Mouse (Mus musculus): ENCODE data around the gene Git2. TPM values are rescaled to one million over a fixed set of nuclear protein-coding genes. Genes with fewer than 3 reads are reported as not detected.

Git2 gene
- total RNA-seq (2012; rRNA removed) (24.0 and 29.1 TPM in 2 replicates), polyA plus RNA-seq (2012; ENCODE audit: insufficient read depth in 1 of 2, insufficient read length in 2 of 2, low read depth in 1 of 2, low replicate concordance in 2 of 2, missing spikeins in 1 of 2) (10 to 100 TPM; 64.9 to 71.7 TPM)

DNA sequence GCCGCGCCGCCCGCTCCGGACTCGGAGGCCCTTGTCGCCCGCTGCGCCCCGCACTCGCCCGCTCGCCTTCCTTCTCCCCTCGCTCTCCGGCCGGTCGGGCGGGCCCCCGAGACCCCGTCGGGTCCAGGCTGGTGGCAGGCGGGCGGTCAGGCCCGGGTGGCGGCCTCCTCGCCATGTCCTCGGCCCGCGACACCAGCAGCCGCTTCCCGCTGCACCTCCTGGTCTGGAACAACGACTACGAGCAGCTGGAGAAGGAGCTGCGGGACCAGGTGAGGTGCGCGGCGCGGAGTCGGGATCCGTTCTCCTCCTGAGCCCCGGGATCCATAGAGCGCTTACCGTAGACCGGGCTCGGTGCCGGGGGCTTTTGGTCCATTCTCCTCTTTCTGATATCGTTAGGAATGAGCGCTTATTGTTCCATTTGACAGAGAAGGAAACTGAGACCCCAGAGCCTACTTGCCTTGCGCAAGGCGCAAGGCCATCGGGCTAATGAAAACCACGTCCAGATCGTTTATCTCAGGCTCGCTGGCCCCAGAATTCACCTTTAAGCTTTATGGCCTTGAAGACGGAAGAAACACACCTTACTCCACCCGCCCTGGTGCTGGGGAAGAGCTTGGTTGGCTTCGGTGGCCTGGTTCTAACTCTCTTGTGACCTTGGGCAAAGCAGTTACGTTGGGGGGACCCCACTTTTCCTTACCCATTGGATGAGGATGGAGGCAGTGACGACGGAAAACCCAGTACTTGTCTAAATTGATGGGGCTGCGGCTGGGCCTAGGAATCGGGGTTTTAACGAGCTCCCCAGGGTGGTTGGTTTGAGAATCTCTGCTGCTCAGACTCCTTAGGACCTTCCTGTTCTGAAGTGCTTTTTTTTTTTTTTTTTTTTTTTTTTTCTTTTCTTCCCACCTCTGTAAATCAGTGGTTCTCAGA lies at the start of gene Git2:
Gene Git2 (minus strand): TSS at position 462 of the 924 bp plus-strand sequence.
- TF ChIP-seq ELF1 (IDR thresholded peaks at IDR 0.05; ENCODE audit: low read depth, low read length) (no peak), TBP (IDR thresholded peaks at IDR 0.05; ENCODE audit: low read depth, low read length) (no peak), CTCF (IDR thresholded peaks at IDR 0.05 in 2 of 3, conservative IDR thresholded peaks at IDR 0.05 in 1 of 3; ENCODE audit: control insufficient read depth in 1 of 3, insufficient read depth in 1 of 3, low read depth in 2 of 3, low read length in 3 of 3, poor library complexity in 1 of 3, severe bottlenecking in 1 of 3) (no peak), MAX (IDR thresholded peaks at IDR 0.05; ENCODE audit: low read length) (peak; percentile 40; the same call in 1 of the 2 replicates), SMC3 (IDR thresholded peaks at IDR 0.05; ENCODE audit: low read depth, low read length) (no peak), TCF12 (IDR thresholded peaks at IDR 0.05; ENCODE audit: low read depth, low read length) (no peak), ZMIZ1 (IDR thresholded peaks at IDR 0.05; ENCODE audit: low read depth, low read length) (no peak), HCFC1 (IDR thresholded peaks at IDR 0.05; ENCODE audit: low read depth, low read length) (no peak; the same call in 1 of the 2 replicates), ZC3H11A (IDR thresholded peaks at IDR 0.05; ENCODE audit: low read depth, low read length) (no peak), KAT2A (conservative IDR thresholded peaks at IDR 0.05; ENCODE audit: low read depth, low read length) (no peak), UBTF (IDR thresholded peaks at IDR 0.05; ENCODE audit: borderline replicate concordance, insufficient read depth, low read depth, low read length) (peak; percentile 41; the same call in 1 of the 2 replicates), CHD1 (IDR thresholded peaks at IDR 0.05; ENCODE audit: low read depth, low read length) (peak; percentile 26; the same call in 1 of the 2 replicates), POLR2AphosphoS5 (IDR thresholded peaks at IDR 0.05; ENCODE audit: borderline replicate concordance, low read depth, low read length) (no peak), ZNF384 (IDR thresholded peaks at IDR 0.05; ENCODE audit: low read depth, low read length) (peak; percentile 77; the same call in 1 of the 2 replicates), ETS1 (IDR thresholded peaks at IDR 0.05; ENCODE audit: low read depth, low read length) (no peak), MEF2A (IDR thresholded peaks at IDR 0.05; ENCODE audit: extremely low read depth, insufficient replicate concordance, low read depth, low read length, poor library complexity, severe bottlenecking) (no peak), JUND (IDR thresholded peaks at IDR 0.05; ENCODE audit: low read depth, low read length) (no peak), RAD21 (IDR thresholded peaks at IDR 0.05; ENCODE audit: low read depth, low read length) (no peak), NELFE (IDR thresholded peaks at IDR 0.05; ENCODE audit: low read depth, low read length) (no peak), MYB (IDR thresholded peaks at IDR 0.05; ENCODE audit: low read depth, low read length) (no peak), MAFK (IDR thresholded peaks at IDR 0.05; ENCODE audit: borderline replicate concordance, low read depth, low read length) (no peak), POLR2A (IDR thresholded peaks at IDR 0.05; ENCODE audit: control insufficient read depth in 1 of 2, insufficient read depth in 1 of 2, low read depth in 1 of 2, low read length in 2 of 2, poor library complexity in 1 of 2) (0 out of 4 replicates have a peak, but pooled peaks of 1 of the 2 experiments have one; percentile 9), MXI1 (IDR thresholded peaks at IDR 0.05; ENCODE audit: low read depth, low read length) (no peak; the same call in none of the 2 replicates), POLR2AphosphoS2 (IDR thresholded peaks at IDR 0.05; ENCODE audit: low read length) (no peak), NRF1 (IDR thresholded peaks at IDR 0.05; ENCODE audit: insufficient read depth, low read depth, low read length, poor library complexity, severe bottlenecking) (peak; percentile 61), RCOR1 (IDR thresholded peaks at IDR 0.05; ENCODE audit: low read depth, low read length) (peak; percentile 22; the same call in 1 of the 2 replicates), TAL1 (IDR thresholded peaks at IDR 0.05; ENCODE audit: low read length) (no peak), SIN3A (IDR thresholded peaks at IDR 0.05; ENCODE audit: low read length) (peak; percentile 51)
- Histone ChIP-seq H3K9me3 (replicated peaks; ENCODE audit: insufficient read depth, low read length) (no peaks in the 10 kb centered on the region), H3K4me1 (ENCODE audit: control insufficient read depth in 1 of 2, insufficient read depth in 2 of 2, low read length in 2 of 2) (peaks cover 2 to 39% of the 10 kb centered on the region in 2 experiments), H3K79me2 (ENCODE audit: control insufficient read depth, insufficient read depth, low read length, poor library complexity) (peaks cover 91% of the 10 kb centered on the region), H3K36me3 (ENCODE audit: control insufficient read depth in 1 of 2, insufficient read depth in 2 of 2, low read length in 2 of 2) (peaks cover 0 to 30% of the 10 kb centered on the region in 2 experiments; a peak in 2 of 4 replicates), H3K27ac (ENCODE audit: control insufficient read depth, low read depth, low read length) (peak within 1 kb of the TSS; percentile 85), H3K4me3 (ENCODE audit: control insufficient read depth in 1 of 2, insufficient read depth in 1 of 2, low read depth in 2 of 2, low read length in 2 of 2) (peak within 1 kb of the TSS; percentile 83 to 91), H3K27me3 (ENCODE audit: control insufficient read depth in 1 of 2, insufficient read depth in 2 of 2, low read length in 2 of 2) (no peaks in the 10 kb centered on the region), H3K9ac (ENCODE audit: control insufficient read depth, low read depth, low read length, poor library complexity, severe bottlenecking) (peak within 1 kb of the TSS; percentile 93)
- peak; percentile 68 for DNase-seq (ENCODE audit: low read depth, low spot score)
